Mouse (Mus musculus) heart, embryonic 16.5 days (tissue): ENCODE measurements around the gene Eef1a1. TPM values are rescaled to one million over a fixed set of nuclear protein-coding genes. Genes with fewer than 3 reads are reported as not detected.

Experiments used
- ATAC-seq: fragments of 200-750 bp; cut with Nextera tagmentation; replicated peaks from 2 replicates; pipeline ENCODE4 v1.8.0; 2017; ENCODE audit warnings: moderate number of reproducible peaks; ENCODE audit not compliant: insufficient read depth, low FRiP score; ENCODE audit errors: extremely low read depth
- H3K27ac ChIP-seq: fragments of 300-500 bp; sonication (generic); 2 replicates; pipeline ENCODE4 v1.5.1; 2014; ENCODE audit warnings: mild to moderate bottlenecking, low read length, control low read depth, moderate library complexity
- H3K27me3 ChIP-seq: fragments of 300-500 bp; sonication (generic); 2 replicates; pipeline ENCODE4 v1.6.1; 2014; ENCODE audit warnings: low read length, mixed read lengths; ENCODE audit not compliant: control insufficient read depth, insufficient read depth
- H3K36me3 ChIP-seq: fragments of 300-500 bp; sonication (generic); 2 replicates; pipeline ENCODE4 v1.6.1; 2014; ENCODE audit not compliant: control insufficient read depth, insufficient read depth
- H3K4me1 ChIP-seq: fragments of 300-500 bp; sonication (generic); 2 replicates; pipeline ENCODE4 v1.6.1; 2014; ENCODE audit warnings: low read length, mixed read lengths; ENCODE audit not compliant: control insufficient read depth, insufficient read depth
- H3K4me2 ChIP-seq: fragments of 300-500 bp; sonication (generic); 2 replicates; pipeline ENCODE4 v1.6.1; 2014; ENCODE audit warnings: low read depth, mild to moderate bottlenecking, control low read depth, low read length
- H3K4me3 ChIP-seq: fragments of 300-500 bp; sonication (generic); 2 replicates; pipeline ENCODE4 v1.5.1; 2014; ENCODE audit warnings: mild to moderate bottlenecking, control low read depth, low read length
- H3K9ac ChIP-seq: fragments of 300-500 bp; sonication (generic); 2 replicates; pipeline ENCODE4 v1.6.1; 2014; ENCODE audit warnings: low read length, control low read depth
- H3K9me3 ChIP-seq: fragments of 300-500 bp; sonication (generic); replicated peaks from 2 replicates; pipeline ENCODE4 v1.6.1; 2016; ENCODE audit warnings: low read length; ENCODE audit not compliant: control insufficient read depth
- WGBS: fragments of 180-500 bp; shearing (Covaris S2); extraction: QIAGEN DNeasy Blood & Tissue Kit; methylation state at CpG from one replicate; pipeline ENCODE4 v1.1.7; 2014; 5-methylcytosine and 5-hydroxymethylcytosine counted together
- polyA plus RNA-seq: library from polyadenylated mRNA; unstranded; fragments of >200 nt; fragmentation: Nextera tagmentation; extraction: Ambion mirVana; gene quantifications from 2 replicates; pipeline ENCODE4 v1.2.1, GENCODE M21; 2015

The Eef1a1 gene
- 3,112 and 3,297 TPM in 2 replicates for polyA plus RNA-seq

GRCm38 (mm10) chr9:78488890-78489420 is at the start of gene Eef1a1:
Eef1a1 (minus strand) TSS chr9:78489151.
- H3K27ac ChIP-seq, result peak within 1 kb of the TSS; percentile 72
- peak within 1 kb of the TSS; percentile 75 for H3K9ac ChIP-seq
- H3K4me2 ChIP-seq, result peak within 1 kb of the TSS; percentile 75
- H3K4me1 ChIP-seq, result peaks cover 3% of the 10 kb centered on the region; the same call in 1 of the 2 replicates
- no peaks in the 10 kb centered on the region for H3K27me3 ChIP-seq
- H3K4me3 ChIP-seq, result peak within 1 kb of the TSS; percentile 60
- no peaks in the 10 kb centered on the region for H3K36me3 ChIP-seq
- WGBS, result 2% methylated on average over 16 of the region's 20 CpGs
- no peaks in the 10 kb centered on the region for H3K9me3 ChIP-seq
- peak; percentile 74 for ATAC-seq

- Histone ChIP-seq H3K9me3 (no peaks in the 10 kb centered on the region), H3K4me1 (peaks cover 11% of the 10 kb centered on the region), H3K27ac (no peak overlapping the region), H3K9ac (no peak overlapping the region), H3K4me3 (no peak overlapping the region), H3K36me3 (no peaks in the 10 kb centered on the region), H3K4me2 (no peak overlapping the region), H3K27me3 (no peaks in the 10 kb centered on the region)
- ATAC-seq, result no peak
- WGBS, result 20% methylated on average over 6 of the region's 6 CpGs
Measured at GRCm38 (mm10) chr9:78538421-78538820, 49.5 kb upstream of the Eef1a1 start.

- peaks cover 11% of the 10 kb centered on the region for H3K4me1 ChIP-seq
- H3K9ac ChIP-seq, result no peak overlapping the region
- 49% methylated on average over 9 of the region's 9 CpGs for WGBS
- no peak overlapping the region for H3K4me2 ChIP-seq
- no peaks in the 10 kb centered on the region for H3K27me3 ChIP-seq
- no peak overlapping the region for H3K4me3 ChIP-seq
- H3K36me3 ChIP-seq, result no peaks in the 10 kb centered on the region
- peak; percentile 79 for ATAC-seq
- no peaks in the 10 kb centered on the region for H3K9me3 ChIP-seq
- peak overlapping the region; percentile 38; the same call in 1 of the 2 replicates for H3K27ac ChIP-seq
Measured at GRCm38 (mm10) chr9:78537154-78537873, 48.4 kb upstream of the Eef1a1 start.

GRCm38 (mm10) chr9:78534606-78535005 is 45.7 kb upstream of the Eef1a1 start:
- no peak overlapping the region for H3K4me2 ChIP-seq
- no peak overlapping the region for H3K9ac ChIP-seq
- no peak overlapping the region for H3K4me3 ChIP-seq
- H3K4me1 ChIP-seq, result peaks cover 16% of the 10 kb centered on the region
- no peaks in the 10 kb centered on the region for H3K27me3 ChIP-seq
- H3K9me3 ChIP-seq, result no peaks in the 10 kb centered on the region
- 83% methylated on average over 7 of the region's 7 CpGs for WGBS
- ATAC-seq, result no peak
- H3K36me3 ChIP-seq, result no peaks in the 10 kb centered on the region
- no peak overlapping the region for H3K27ac ChIP-seq

- no peaks in the 10 kb centered on the region for H3K9me3 ChIP-seq
- ATAC-seq, result no peak
- no peaks in the 10 kb centered on the region for H3K27me3 ChIP-seq
- no peak overlapping the region for H3K4me2 ChIP-seq
- 78% methylated on average over 18 of the region's 18 CpGs for WGBS
- no peak overlapping the region for H3K4me3 ChIP-seq
- H3K4me1 ChIP-seq, result peaks cover 16% of the 10 kb centered on the region
- H3K36me3 ChIP-seq, result no peaks in the 10 kb centered on the region
- no peak overlapping the region for H3K27ac ChIP-seq
- no peak overlapping the region for H3K9ac ChIP-seq
Measured at GRCm38 (mm10) chr9:78533296-78533935, 44.5 kb upstream of the Eef1a1 start.

GRCm38 (mm10) chr9:78532341-78532819 is 43.4 kb upstream of the Eef1a1 start:
- no peak overlapping the region for H3K4me2 ChIP-seq
- no peak for ATAC-seq
- 49% methylated on average over 9 of the region's 9 CpGs for WGBS
- H3K4me1 ChIP-seq, result peaks cover 14% of the 10 kb centered on the region; the same call in 1 of the 2 replicates
- no peak overlapping the region for H3K9ac ChIP-seq
- no peaks in the 10 kb centered on the region for H3K9me3 ChIP-seq
- no peaks in the 10 kb centered on the region for H3K36me3 ChIP-seq
- H3K27ac ChIP-seq, result no peak overlapping the region
- no peak overlapping the region for H3K4me3 ChIP-seq
- no peaks in the 10 kb centered on the region for H3K27me3 ChIP-seq

GRCm38 (mm10) chr9:78531816-78532215 is 42.9 kb upstream of the Eef1a1 start:
- Histone ChIP-seq H3K9me3 (no peaks in the 10 kb centered on the region), H3K27me3 (no peaks in the 10 kb centered on the region), H3K27ac (peak overlapping the region; percentile 59; the same call in 1 of the 2 replicates), H3K9ac (no peak overlapping the region), H3K4me1 (peaks cover 15% of the 10 kb centered on the region; the same call in 1 of the 2 replicates), H3K4me2 (no peak overlapping the region), H3K36me3 (no peaks in the 10 kb centered on the region), H3K4me3 (no peak overlapping the region)
- WGBS, result 28% methylated on average over 5 of the region's 5 CpGs
- ATAC-seq, result no peak

GRCm38 (mm10) chr9:78527767-78528381 is 38.9 kb upstream of the Eef1a1 start:
- no peaks in the 10 kb centered on the region for H3K27me3 ChIP-seq
- H3K36me3 ChIP-seq, result no peaks in the 10 kb centered on the region
- H3K4me3 ChIP-seq, result peak overlapping the region; percentile 59
- H3K4me2 ChIP-seq, result peak overlapping the region; percentile 93
- H3K9me3 ChIP-seq, result no peaks in the 10 kb centered on the region
- peaks cover 14% of the 10 kb centered on the region; the same call in 1 of the 2 replicates for H3K4me1 ChIP-seq
- under 1% methylated on average over 16 of the region's 16 CpGs for WGBS
- peak overlapping the region; percentile 86 for H3K27ac ChIP-seq
- peak; percentile 61 for ATAC-seq
- peak overlapping the region; percentile 66 for H3K9ac ChIP-seq
